Mouse (Mus musculus): ENCODE results near the gene Fmr1nb.
"Not testable (repeated sequence)": the region's sequence is repeated elsewhere in the genome, so short reads cannot be mapped to it uniquely, and the experiment has no call there.

Fmr1nb gene

GRCm38 (mm10) chrX:68761606-68762005 is at the start of gene Fmr1nb:
Fmr1nb (plus strand) TSS chrX:68761839.
- DNase-seq = no peak

DNA sequence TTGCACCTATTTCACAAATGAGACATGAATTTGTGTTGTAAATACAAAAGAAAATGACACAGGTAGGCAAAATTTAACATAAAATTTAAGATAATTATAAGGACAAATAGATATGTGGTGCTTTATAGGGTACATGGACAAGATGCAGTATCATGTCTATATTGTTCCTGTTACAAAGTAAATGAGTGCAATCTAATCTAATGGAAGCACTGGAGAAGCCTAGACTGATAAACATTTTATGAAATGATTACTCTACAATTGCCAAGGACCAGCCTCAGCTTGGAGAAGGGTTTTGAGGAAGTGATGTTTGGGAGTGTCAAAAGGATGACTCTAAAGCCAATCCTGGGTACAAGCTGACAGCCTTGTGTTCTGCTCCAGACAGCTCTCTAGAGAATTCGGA is 24.7 kb upstream of the Fmr1nb start:
- no peak for DNase-seq

DNA sequence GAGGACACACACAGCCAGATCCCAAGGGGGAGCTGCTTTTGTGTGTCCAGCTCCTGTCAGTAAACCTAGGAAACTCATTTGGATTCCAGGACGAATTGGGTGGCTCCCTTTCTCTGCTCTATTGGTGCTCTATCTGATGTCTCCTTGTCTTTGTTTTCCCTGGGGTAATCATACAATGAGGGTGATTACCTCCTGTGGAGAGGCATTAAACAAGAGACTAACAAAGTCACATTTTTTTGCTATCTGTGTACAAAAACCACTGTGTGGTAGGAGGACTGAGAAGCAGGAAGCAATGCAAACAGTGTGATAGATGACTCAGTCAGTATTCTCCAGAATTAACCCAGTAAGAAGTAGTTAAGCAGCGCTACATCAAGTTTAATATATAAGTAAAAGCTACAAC is 21.6 kb upstream of the Fmr1nb start:
- no peak for DNase-seq

- DNase-seq = not testable (repeated sequence)
Measured at GRCm38 (mm10) chrX:68820449-68820848, 58.8 kb downstream of the Fmr1nb start.

DNA sequence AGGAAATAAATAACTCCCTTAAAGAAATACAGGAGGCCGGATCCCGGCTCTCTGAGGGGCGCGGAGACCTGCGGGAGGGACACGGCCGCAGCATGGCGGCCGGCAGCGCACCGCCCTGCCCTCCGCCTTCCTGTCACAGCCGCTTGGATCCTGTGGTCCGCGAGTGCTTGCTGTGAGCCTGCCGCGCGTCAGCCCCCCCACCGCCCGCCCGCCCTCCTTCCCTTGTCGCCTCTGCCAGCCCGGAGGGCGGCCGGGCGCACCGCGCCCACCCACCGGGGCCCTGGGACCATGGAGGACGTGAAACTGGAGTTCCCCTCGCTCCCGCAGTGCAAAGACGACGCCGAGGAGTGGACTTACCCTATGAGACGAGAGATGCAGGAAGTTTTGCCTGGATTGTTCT is 59.4 kb downstream of the Fmr1nb start, which contains the start of gene Gm14698:
Gm14698 (plus strand) TSS at position 35 of the 400 bp plus-strand sequence.
- DNase-seq = not testable (repeated sequence)

- DNase-seq = no peak
Measured at GRCm38 (mm10) chrX:68839548-68840444, 78.2 kb downstream of the Fmr1nb start.

Data from right cerebral cortex, postnatal 14 days (tissue).